8 mouse cellular contexts compared by ENCODE assay signal in the genomic region with DNA sequence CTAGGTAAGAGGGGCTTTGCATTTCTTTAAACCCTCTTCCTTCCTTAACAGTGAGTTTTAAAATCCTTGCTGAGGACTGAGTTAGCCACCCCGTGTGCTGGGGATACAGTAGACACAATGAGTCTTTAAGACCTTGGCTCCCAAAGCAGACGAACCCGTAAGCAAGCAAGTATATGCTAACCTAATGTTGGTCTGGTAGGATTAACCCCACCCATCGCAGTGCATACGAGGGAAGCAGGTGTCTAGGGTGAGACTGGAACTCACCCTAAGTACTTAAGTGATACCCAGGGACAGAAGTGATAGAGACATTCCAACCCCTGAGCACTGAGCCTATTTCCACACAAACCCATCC. TPM values are rescaled to one million over a fixed set of nuclear protein-coding genes. Genes with fewer than 3 reads are reported as not detected.
DNase-seq lines count a peak whose midpoint lies in the region; ATAC-seq lines count a peak whose summit lies in the region.

No protein-coding gene starts in this region.

- H3K27ac ChIP-seq in embryonic facial prominence, embryonic 11.5 days (replicated peaks; ENCODE audit: low read depth, low read length): no peak overlapping the region
- peak overlapping the region; percentile 5; the same call in 1 of the 2 replicates for H3K27ac ChIP-seq in hindbrain, embryonic 11.5 days (ENCODE audit: low read depth, low read length)
- peak overlapping the region; percentile 84 for H3K27ac ChIP-seq in midbrain, embryonic 10.5 days (replicated peaks)

- no peaks in the 10 kb centered on the region for H3K27me3 ChIP-seq in embryonic facial prominence, embryonic 11.5 days (ENCODE audit: control insufficient read depth, insufficient read depth, low read length)
- H3K27me3 ChIP-seq in hindbrain, embryonic 11.5 days (ENCODE audit: control insufficient read depth, insufficient read depth, low read length): no peaks in the 10 kb centered on the region
- H3K27me3 ChIP-seq in midbrain, embryonic 10.5 days (ENCODE audit: low read depth, poor library complexity, severe bottlenecking): peaks cover 10% of the 10 kb centered on the region; the same call in 1 of the 2 replicates

- H3K9ac ChIP-seq in embryonic facial prominence, embryonic 11.5 days (replicated peaks; ENCODE audit: low read length): peak overlapping the region; percentile 11
- no peak overlapping the region for H3K9ac ChIP-seq in hindbrain, embryonic 11.5 days (ENCODE audit: low read depth, low read length)

- ATAC-seq in embryonic facial prominence, embryonic 11.5 days (replicated peaks; ENCODE audit: insufficient number of reproducible peaks, low FRiP score, low TSS enrichment, low read depth): no peak
- no peak for ATAC-seq in hindbrain, embryonic 11.5 days (ENCODE audit: low FRiP score)
- ATAC-seq in inflammation-experienced regulatory T-cells, adult 6 months: no peak

- no peaks in the 10 kb centered on the region for H3K9me3 ChIP-seq in embryonic facial prominence, embryonic 11.5 days (replicated peaks; ENCODE audit: control insufficient read depth, low read length)
- H3K9me3 ChIP-seq in hindbrain, embryonic 11.5 days (ENCODE audit: control insufficient read depth, low read length): no peaks in the 10 kb centered on the region
- H3K9me3 ChIP-seq in midbrain, embryonic 10.5 days (replicated peaks): no peaks in the 10 kb centered on the region

- no peak overlapping the region for H3K4me3 ChIP-seq in embryonic facial prominence, embryonic 11.5 days (ENCODE audit: low read depth, low read length)
- H3K4me3 ChIP-seq in hindbrain, embryonic 11.5 days (ENCODE audit: low read depth, low read length): no peak overlapping the region
- 0 out of 2 replicates have a peak overlapping the region, but pooled peaks have one; percentile 36 for H3K4me3 ChIP-seq in midbrain, embryonic 10.5 days

- H3K4me1 ChIP-seq in embryonic facial prominence, embryonic 11.5 days (ENCODE audit: control insufficient read depth, insufficient read depth, low read length): peaks cover 6% of the 10 kb centered on the region
- H3K4me1 ChIP-seq in hindbrain, embryonic 11.5 days (replicated peaks; ENCODE audit: control insufficient read depth, insufficient read depth, low read length): no peaks in the 10 kb centered on the region; the same call in 1 of the 2 replicates
- peaks cover 19% of the 10 kb centered on the region for H3K4me1 ChIP-seq in midbrain, embryonic 10.5 days

- no peaks in the 10 kb centered on the region for H3K36me3 ChIP-seq in embryonic facial prominence, embryonic 11.5 days (replicated peaks; ENCODE audit: control insufficient read depth, insufficient read depth, low read depth, low read length)
- H3K36me3 ChIP-seq in hindbrain, embryonic 11.5 days (ENCODE audit: control insufficient read depth, insufficient read depth, low read length): no peaks in the 10 kb centered on the region
- no peaks in the 10 kb centered on the region for H3K36me3 ChIP-seq in midbrain, embryonic 10.5 days

- peak overlapping the region; percentile 14; the same call in 1 of the 2 replicates for H3K4me2 ChIP-seq in embryonic facial prominence, embryonic 11.5 days (ENCODE audit: low read depth, low read length)
- no peak overlapping the region for H3K4me2 ChIP-seq in hindbrain, embryonic 11.5 days (replicated peaks; ENCODE audit: low read depth, low read length)

- 72% methylated on average over 5 of the region's 5 CpGs for WGBS in embryonic facial prominence, embryonic 11.5 days
- WGBS in hindbrain, embryonic 11.5 days: 75% methylated on average over 5 of the region's 5 CpGs
- 69% methylated on average over 5 of the region's 5 CpGs for WGBS in midbrain, embryonic 10.5 days

- peak; percentile 18 to 63 for DNase-seq in heart, adult 18-20 months
- DNase-seq in heart, postnatal 4 days: no peak
- no peak for DNase-seq in embryonic facial prominence, embryonic 11.5 days (ENCODE audit: low spot score)
- peak; percentile 33 for DNase-seq in hindbrain, embryonic 11.5 days (ENCODE audit: low spot score)
- DNase-seq in midbrain, embryonic 10.5 days (ENCODE audit: low spot score): no peak
- DNase-seq in right cerebral cortex, postnatal 36 days (ENCODE audit: low spot score in 2 of 2): no peak
- no peak for DNase-seq in right cerebral cortex, postnatal 4 days

RNA-seq across cellular contexts. Expression of a gene that starts 12.3 kb away (rescaled TPM):
- 1 to 10 TPM; 2.7 to 5.3 TPM for total RNA-seq in heart, adult 18-20 months (2021)
- total RNA-seq in heart, postnatal 4 days (2021): 1 to 10 TPM; 2.6 to 2.9 TPM
- polyA plus RNA-seq in embryonic facial prominence, embryonic 11.5 days (2014; fragmentation: Nextera tagmentation; extraction: Ambion mirVana): not detected in 2 replicates
- not detected in 2 replicates for polyA plus RNA-seq in hindbrain, embryonic 11.5 days (2014; fragmentation: Nextera tagmentation; extraction: Ambion mirVana)
- polyA plus RNA-seq in midbrain, embryonic 10.5 days (2016; fragmentation: Nextera tagmentation; extraction: Ambion mirVana): 2.0 TPM in 1 of 2 replicates, not detected in the other
- polyA plus RNA-seq in inflammation-experienced regulatory T-cells, adult 6 months (2017; shearing (Covaris generic)): not detected

Comparison
In these comparisons a context has a peak if more than half of its experiments do, and no peak if none do; other contexts are left out.
1. DNase-seq: peak in heart, adult 18-20 months (2 of 2) and hindbrain, embryonic 11.5 days (single experiment); none in heart, postnatal 4 days (single experiment), embryonic facial prominence, embryonic 11.5 days (single experiment), midbrain, embryonic 10.5 days (single experiment), right cerebral cortex, postnatal 36 days (0 of 2) and right cerebral cortex, postnatal 4 days (single experiment).